11 mouse cellular contexts compared by ENCODE assay signal in the genomic region with DNA sequence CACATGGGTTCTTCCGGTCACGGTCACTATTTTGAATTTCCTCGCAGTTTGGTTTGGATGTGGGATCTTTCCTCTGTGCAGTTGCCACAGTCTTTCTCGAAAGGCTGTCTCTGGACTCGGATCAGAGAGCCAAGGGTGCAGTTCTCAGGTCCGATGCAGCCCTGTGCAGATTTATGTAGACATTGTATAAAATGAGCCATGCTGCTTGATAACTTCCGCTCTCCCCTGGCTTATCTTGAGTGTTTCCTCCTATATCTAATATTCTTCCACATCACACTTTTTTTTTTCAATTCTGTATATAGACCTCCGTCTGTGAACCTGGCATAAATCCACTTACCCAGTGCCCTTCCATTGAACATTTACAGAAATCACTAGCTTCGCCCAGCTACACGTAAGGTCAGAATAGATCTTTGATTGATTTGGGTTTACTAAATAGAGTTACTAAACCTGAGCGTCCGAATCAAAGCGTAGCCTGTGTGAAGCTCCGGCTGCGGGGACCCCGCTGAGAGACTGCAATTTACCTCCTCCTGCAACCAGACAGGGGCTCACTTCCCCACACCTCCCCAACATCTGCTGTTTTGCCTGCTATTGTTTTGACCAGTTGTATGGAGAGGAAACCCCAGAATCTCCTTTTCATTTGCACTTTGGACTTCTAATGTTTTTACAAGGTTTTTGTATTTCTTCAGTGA. TPM values are rescaled to one million over a fixed set of nuclear protein-coding genes. Genes with fewer than 3 reads are reported as not detected.
DNase-seq lines count a peak whose midpoint lies in the region; ATAC-seq and TF ChIP-seq lines count a peak whose summit lies in the region.
"Had no signal": no experiment of that assay in that cellular context is flagged by ENCODE, and none has a peak within 500 bp of the region (broad histone marks: within the 10 kb centered on the region; RNA-seq: fewer than 3 reads in every experiment).

No protein-coding gene starts in this region.

- H3K4me3 ChIP-seq in forebrain, embryonic 10.5 days, result peak overlapping the region; percentile 32
- no peak overlapping the region for H3K4me3 ChIP-seq in forebrain, postnatal 0 days (ENCODE audit: low read depth, low read length)
- H3K4me3 ChIP-seq in lung, embryonic 16.5 days (ENCODE audit: low read length), result no peak overlapping the region
- peak overlapping the region; percentile 15; the same call in 1 of the 2 replicates for H3K4me3 ChIP-seq in limb, embryonic 10.5 days
- no peak overlapping the region for H3K4me3 ChIP-seq in neural tube, embryonic 15.5 days (replicated peaks)
- no peak overlapping the region for H3K4me3 ChIP-seq in left cerebral cortex, adult 2 months

- WGBS in forebrain, embryonic 10.5 days, result 11% methylated on average over 16 of the region's 16 CpGs
- WGBS in forebrain, postnatal 0 days, result 23% methylated on average over 16 of the region's 16 CpGs
- WGBS in lung, embryonic 16.5 days, result 33% methylated on average over 16 of the region's 16 CpGs
- WGBS in limb, embryonic 10.5 days, result 30% methylated on average over 16 of the region's 16 CpGs
- WGBS in neural tube, embryonic 15.5 days, result 16% methylated on average over 16 of the region's 16 CpGs

- H3K4me2 ChIP-seq in forebrain, postnatal 0 days (ENCODE audit: low read depth), result no peak overlapping the region
- no peak overlapping the region for H3K4me2 ChIP-seq in lung, embryonic 16.5 days (ENCODE audit: low read depth, low read length)
- peak overlapping the region; percentile 25 for H3K4me2 ChIP-seq in neural tube, embryonic 15.5 days

- DNase-seq in forebrain, embryonic 10.5 days (ENCODE audit: extremely low spot score, low spot score), result no peak
- no peak for DNase-seq in forebrain, postnatal 0 days
- DNase-seq in lung, postnatal 14 days, result no peak
- DNase-seq in limb, embryonic 10.5 days (ENCODE audit: low spot score), result no peak
- DNase-seq in cerebellum, adult 9-11 months, result no peak
- no peak for DNase-seq in left cerebral cortex, adult 2 months (ENCODE audit: extremely low spot score in 1 of 2, low spot score in 2 of 2)
- DNase-seq: cerebellum, postnatal 14 days; kidney, postnatal 25 days had no signal

- H3K27ac ChIP-seq in forebrain, embryonic 10.5 days, result peak overlapping the region; percentile 94
- H3K27ac ChIP-seq in forebrain, postnatal 0 days (ENCODE audit: low read depth, low read length), result no peak overlapping the region
- peak overlapping the region; percentile 47; the same call in 1 of the 2 replicates for H3K27ac ChIP-seq in lung, embryonic 16.5 days (ENCODE audit: low read length)
- H3K27ac ChIP-seq in limb, embryonic 10.5 days, result peak overlapping the region; percentile 85; the same call in 1 of the 2 replicates
- H3K27ac ChIP-seq in neural tube, embryonic 15.5 days (replicated peaks), result no peak overlapping the region
- no peak overlapping the region for H3K27ac ChIP-seq in left cerebral cortex, adult 2 months
- H3K27ac ChIP-seq: macrophage had no signal

- no peaks in the 10 kb centered on the region for H3K36me3 ChIP-seq in forebrain, embryonic 10.5 days (replicated peaks)
- no peaks in the 10 kb centered on the region for H3K36me3 ChIP-seq in forebrain, postnatal 0 days (ENCODE audit: insufficient read depth)
- no peaks in the 10 kb centered on the region for H3K36me3 ChIP-seq in lung, embryonic 16.5 days (ENCODE audit: control insufficient read depth, insufficient read depth, low read length)
- no peaks in the 10 kb centered on the region for H3K36me3 ChIP-seq in limb, embryonic 10.5 days
- no peaks in the 10 kb centered on the region for H3K36me3 ChIP-seq in neural tube, embryonic 15.5 days

- ATAC-seq in forebrain, postnatal 0 days, result no peak
- ATAC-seq in lung, embryonic 16.5 days (ENCODE audit: low read depth), result no peak
- ATAC-seq in neural tube, embryonic 15.5 days (ENCODE audit: low FRiP score), result no peak

- peaks cover 16% of the 10 kb centered on the region; the same call in 1 of the 2 replicates for H3K27me3 ChIP-seq in forebrain, embryonic 10.5 days (ENCODE audit: poor library complexity, severe bottlenecking)
- peaks cover 9% of the 10 kb centered on the region; the same call in 1 of the 2 replicates for H3K27me3 ChIP-seq in forebrain, postnatal 0 days (ENCODE audit: insufficient read depth, low read length)
- no peaks in the 10 kb centered on the region; the same call in 1 of the 2 replicates for H3K27me3 ChIP-seq in lung, embryonic 16.5 days (ENCODE audit: control insufficient read depth, insufficient read depth, low read depth, low read length)
- peaks cover 44% of the 10 kb centered on the region for H3K27me3 ChIP-seq in limb, embryonic 10.5 days (ENCODE audit: low read depth, poor library complexity, severe bottlenecking)
- peaks cover 18% of the 10 kb centered on the region for H3K27me3 ChIP-seq in neural tube, embryonic 15.5 days (replicated peaks)

- no peaks in the 10 kb centered on the region for H3K9me3 ChIP-seq in forebrain, embryonic 10.5 days
- H3K9me3 ChIP-seq in forebrain, postnatal 0 days (ENCODE audit: low read length), result no peaks in the 10 kb centered on the region
- H3K9me3 ChIP-seq in lung, embryonic 16.5 days (ENCODE audit: control insufficient read depth, low read length), result no peaks in the 10 kb centered on the region
- no peaks in the 10 kb centered on the region for H3K9me3 ChIP-seq in limb, embryonic 10.5 days (replicated peaks)
- no peaks in the 10 kb centered on the region for H3K9me3 ChIP-seq in neural tube, embryonic 15.5 days (replicated peaks)

- TF ChIP-seq CTCF in forebrain, postnatal 0 days (IDR thresholded peaks at IDR 0.05; ENCODE audit: low read depth), result no peak
- TF ChIP-seq CTCF in left cerebral cortex, adult 2 months (IDR thresholded peaks at IDR 0.05), result no peak

- H3K4me1 ChIP-seq in forebrain, embryonic 10.5 days, result peaks cover 84% of the 10 kb centered on the region
- H3K4me1 ChIP-seq in forebrain, postnatal 0 days (ENCODE audit: insufficient read depth), result no peaks in the 10 kb centered on the region
- peaks cover 23% of the 10 kb centered on the region for H3K4me1 ChIP-seq in lung, embryonic 16.5 days (replicated peaks; ENCODE audit: control insufficient read depth, insufficient read depth, low read length)
- peaks cover 55% of the 10 kb centered on the region for H3K4me1 ChIP-seq in limb, embryonic 10.5 days
- peaks cover 22% of the 10 kb centered on the region for H3K4me1 ChIP-seq in neural tube, embryonic 15.5 days

- H3K9ac ChIP-seq in forebrain, postnatal 0 days, result no peak overlapping the region
- no peak overlapping the region for H3K9ac ChIP-seq in lung, embryonic 16.5 days (ENCODE audit: low read length)
- H3K9ac ChIP-seq in neural tube, embryonic 15.5 days (replicated peaks), result no peak overlapping the region

- intact Hi-C loops in left cerebral cortex, adult 2 months (cut with DNase I), result no loop called here

RNA-seq across cellular contexts. Expression of a gene that starts 37.4 kb away (rescaled TPM):
- polyA plus RNA-seq in forebrain, embryonic 10.5 days (2016; fragmentation: Nextera tagmentation; extraction: Ambion mirVana), result 204 and 222 TPM in 2 replicates
- total RNA-seq in forebrain, postnatal 0 days (2014; rRNA removed), result 53.6 and 64.8 TPM in 2 replicates
- 41.4 and 43.1 TPM in 2 replicates for polyA plus RNA-seq in forebrain, postnatal 0 days (2015; fragmentation: Nextera tagmentation; extraction: Ambion mirVana)
- 89.7 and 95.7 TPM in 2 replicates for polyA plus RNA-seq in lung, embryonic 16.5 days (2015; fragmentation: Nextera tagmentation; extraction: Ambion mirVana)
- polyA plus RNA-seq in limb, embryonic 10.5 days (2016; fragmentation: Nextera tagmentation; extraction: Ambion mirVana), result 110 and 139 TPM in 2 replicates
- 78.8 and 91.3 TPM in 2 replicates for polyA plus RNA-seq in neural tube, embryonic 15.5 days (2015; fragmentation: Nextera tagmentation; extraction: Ambion mirVana)
- total RNA-seq in left cerebral cortex, adult 2 months (2021), result 100 to 1,000 TPM in 1 of 2 experiments, 10 to 100 TPM in 1; 92.2 to 127 TPM

Comparison
In these comparisons a context has a peak if more than half of its experiments do, and no peak if none do; other contexts are left out.
1. H3K27ac ChIP-seq: peak in forebrain, embryonic 10.5 days (single experiment), lung, embryonic 16.5 days (single experiment) and limb, embryonic 10.5 days (single experiment); none in forebrain, postnatal 0 days (single experiment), neural tube, embryonic 15.5 days (single experiment) and left cerebral cortex, adult 2 months (single experiment).
2. H3K4me3 ChIP-seq: peak in forebrain, embryonic 10.5 days (single experiment) and limb, embryonic 10.5 days (single experiment); none in forebrain, postnatal 0 days (single experiment), lung, embryonic 16.5 days (single experiment), neural tube, embryonic 15.5 days (single experiment) and left cerebral cortex, adult 2 months (single experiment).